Mouse (Mus musculus) right cerebral cortex, adult 18-20 months (tissue): ENCODE measurements around the gene Igdcc3.
"Not testable (repeated sequence)": the region's sequence is repeated elsewhere in the genome, so short reads cannot be mapped to it uniquely, and the experiment has no call there.

Source experiments
- DNase-seq: peaks from one replicate; pipeline ENCODE4 v3.0.0; 2022; ENCODE audit warnings: mixed read lengths

The Igdcc3 gene

DNA sequence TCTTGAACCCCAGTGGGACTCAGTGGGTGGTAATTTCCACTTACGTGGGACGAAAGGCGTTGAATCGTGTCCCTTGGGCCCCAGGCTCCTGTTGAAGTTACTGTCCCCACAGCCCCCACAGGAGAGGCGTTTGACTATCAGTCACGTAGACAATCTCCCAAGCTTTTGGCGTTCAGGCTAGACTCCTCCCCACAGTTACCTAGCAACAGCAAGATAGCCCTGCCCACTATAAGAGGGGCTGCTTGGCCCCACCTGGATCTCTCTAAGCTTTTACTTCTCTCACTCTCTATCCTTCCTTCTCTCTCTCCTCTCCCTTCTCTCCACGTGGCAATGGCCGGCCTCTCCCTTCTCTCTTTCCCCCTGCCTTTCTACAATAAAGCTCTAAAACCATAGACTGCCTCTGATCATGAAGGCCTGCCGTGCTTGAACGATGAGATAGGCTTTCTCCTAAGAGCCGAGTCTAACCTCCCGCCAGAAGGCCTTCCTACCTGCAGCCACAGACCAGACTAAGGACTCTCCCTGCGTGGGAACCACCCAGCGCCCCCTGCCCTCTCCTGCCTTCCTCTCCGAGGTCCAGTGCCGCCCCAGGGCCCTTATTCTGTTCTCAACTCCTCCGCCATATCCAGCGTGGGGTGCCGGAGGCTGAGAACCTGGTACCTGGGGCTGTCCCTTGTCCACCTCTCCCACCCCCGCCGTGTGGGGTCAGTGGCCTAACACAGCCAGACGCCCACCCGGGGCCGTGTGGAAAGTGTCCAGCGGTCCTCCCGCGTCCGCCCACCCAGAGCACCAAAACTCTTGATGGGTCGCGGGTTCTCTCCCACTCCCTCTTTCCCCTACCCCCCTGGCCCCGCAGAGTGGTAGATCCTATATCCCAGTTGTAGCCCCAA, 67.5 kb downstream of the Igdcc3 start:
- DNase-seq, result no peak

- DNase-seq, result no peak
Measured at GRCm38 (mm10) chr9:65211598-65211997, 70.6 kb downstream of the Igdcc3 start.

DNA sequence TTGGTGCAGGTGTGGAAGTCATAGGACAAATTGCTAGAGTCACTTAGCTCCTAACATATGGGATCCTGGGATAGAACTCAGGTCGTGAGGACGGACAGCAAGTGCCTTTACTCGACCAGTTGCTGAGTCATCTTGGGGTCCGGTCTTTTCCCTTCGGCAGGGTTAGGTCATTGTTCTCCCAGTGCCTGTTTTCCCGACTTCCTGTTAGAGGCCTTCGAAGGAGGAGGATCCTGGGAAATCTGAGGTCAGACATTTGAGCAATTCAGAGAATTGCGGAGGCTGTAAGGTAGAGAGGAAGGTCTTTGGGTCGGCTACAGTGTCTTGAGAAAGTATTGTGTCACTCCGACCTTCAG, 73.4 kb downstream of the Igdcc3 start:
- DNase-seq, result no peak

DNA sequence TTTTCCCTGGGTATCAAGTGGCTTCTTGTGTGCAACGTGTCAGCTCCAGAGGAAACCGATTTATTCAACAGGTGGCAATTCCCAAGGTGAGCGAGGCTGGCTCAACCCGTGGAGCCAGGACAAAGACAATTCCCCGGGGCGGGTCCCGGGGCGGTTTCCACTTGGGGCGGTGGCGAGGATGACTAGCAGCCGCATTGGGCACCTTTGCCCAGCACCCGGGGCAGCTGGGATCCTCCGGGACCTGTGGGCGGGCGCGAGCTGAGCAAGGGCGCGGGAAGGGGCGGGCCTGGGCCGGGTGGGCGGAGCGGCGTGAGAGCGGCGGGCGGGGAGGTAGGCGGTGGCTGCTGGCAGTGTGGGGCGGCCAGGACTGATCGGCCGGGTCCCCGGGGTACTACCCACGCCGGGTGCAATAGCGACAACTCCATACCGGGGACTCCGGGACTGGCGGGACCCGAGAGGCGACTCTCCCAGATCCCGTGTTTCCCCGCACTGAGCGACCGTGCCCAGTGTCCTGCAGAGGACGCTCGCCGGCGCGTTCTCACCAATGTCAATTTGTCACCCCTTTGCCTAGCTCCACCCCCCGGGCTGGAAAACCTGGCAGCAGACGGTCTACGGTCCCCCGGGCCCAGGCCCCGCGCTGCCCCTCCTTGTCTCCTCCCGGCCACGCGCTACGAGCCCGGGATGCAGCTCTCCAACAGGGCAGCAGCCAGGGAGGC, 73.9 kb downstream of the Igdcc3 start:
- DNase-seq, result peak; percentile 78

DNA sequence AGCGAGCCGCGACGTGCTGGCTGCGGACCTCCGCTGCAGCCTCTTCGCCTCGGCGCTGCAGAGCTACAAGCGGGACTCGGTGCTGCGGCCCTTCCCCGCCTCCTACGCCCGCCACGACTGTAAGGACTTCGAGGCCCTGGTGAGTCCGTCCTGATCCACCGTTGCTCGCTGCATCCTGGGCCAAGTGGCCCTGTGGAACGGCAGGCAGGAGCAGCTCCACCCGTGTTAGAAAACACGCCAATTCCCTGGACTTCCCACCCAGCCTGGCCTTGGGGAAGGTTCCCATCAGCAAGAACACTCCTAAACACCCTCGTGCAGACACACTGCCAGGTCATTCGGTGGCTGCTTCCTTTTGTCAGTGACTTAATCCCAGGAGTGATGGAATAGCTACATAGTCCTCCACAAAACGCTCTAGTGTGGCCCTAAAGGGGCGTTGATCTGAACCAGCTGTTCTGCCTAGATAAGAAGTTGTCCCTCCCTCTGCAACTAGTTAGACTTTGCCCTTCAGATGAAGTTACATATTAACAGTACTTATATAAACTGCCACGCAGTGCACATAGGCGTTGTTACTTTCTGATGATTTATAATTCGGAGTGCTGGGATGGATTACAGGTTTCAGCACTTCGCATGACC, 74.6 kb downstream of the Igdcc3 start:
- DNase-seq, result no peak

DNA sequence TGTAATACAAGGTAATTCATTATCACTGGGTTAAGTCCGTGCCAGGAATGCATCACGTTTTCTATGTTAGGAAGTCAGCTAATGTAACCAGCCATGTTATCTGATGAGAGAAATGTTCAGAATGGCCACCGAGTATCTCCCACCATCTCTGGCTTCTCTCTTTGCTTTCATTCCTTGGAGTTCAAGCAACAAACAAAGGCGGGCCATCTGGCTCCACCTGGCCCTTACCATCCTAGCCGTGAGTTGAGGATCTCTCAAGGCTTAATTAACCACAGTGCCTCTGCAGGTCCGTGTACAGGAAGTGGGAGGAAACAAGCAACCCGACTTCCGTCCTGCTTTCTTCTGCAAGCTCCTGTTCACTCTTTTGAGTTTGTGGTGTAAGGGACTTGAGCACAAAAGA, 76.0 kb downstream of the Igdcc3 start:
- DNase-seq, result no peak

GRCm38 (mm10) chr9:65217661-65218060, 76.7 kb downstream of the Igdcc3 start:
- no peak for DNase-seq

GRCm38 (mm10) chr9:65218916-65219315, 77.9 kb downstream of the Igdcc3 start:
- DNase-seq, result no peak

DNA sequence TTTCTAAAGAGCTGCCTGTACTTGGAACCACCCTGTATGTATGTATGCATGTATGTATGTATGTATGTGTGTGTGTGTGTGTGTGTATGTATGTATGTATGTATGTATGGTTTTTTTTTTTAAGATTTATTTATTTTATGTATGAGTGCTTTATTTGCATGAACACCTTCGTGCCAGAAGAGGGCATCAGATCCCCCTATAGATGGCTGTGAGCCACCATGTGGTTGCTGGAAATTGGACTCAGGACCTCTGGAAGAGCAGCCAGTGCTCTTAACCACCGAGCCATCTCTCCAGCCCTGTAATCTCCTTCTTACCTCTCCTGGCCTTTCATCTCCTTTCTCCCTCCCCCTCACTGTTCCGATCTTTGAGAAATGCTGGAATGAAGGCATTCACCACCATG, 79.4 kb downstream of the Igdcc3 start:
- DNase-seq, result not testable (repeated sequence)

DNA sequence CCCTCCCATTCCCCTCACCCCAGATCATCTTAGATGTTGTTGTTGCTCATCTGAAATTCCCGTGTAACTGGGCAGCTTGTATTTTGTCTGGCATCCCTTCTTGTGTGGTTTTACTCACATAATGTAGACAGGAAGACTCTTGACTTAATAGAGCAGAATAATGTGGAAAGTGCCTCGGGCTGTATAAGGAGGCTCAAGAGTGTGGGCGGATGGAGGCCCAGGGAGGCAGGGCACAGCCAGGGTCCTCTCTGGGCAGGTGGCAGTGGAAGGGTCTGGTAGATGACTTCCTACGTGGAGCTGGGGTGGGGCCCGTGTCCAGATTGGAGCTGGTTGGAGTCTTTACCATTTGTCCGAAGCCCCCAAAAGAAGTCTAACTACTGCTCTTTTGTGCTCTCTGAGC, 82.9 kb downstream of the Igdcc3 start:
- no peak for DNase-seq

GRCm38 (mm10) chr9:65225795-65226194, 84.8 kb downstream of the Igdcc3 start:
- no peak for DNase-seq

DNA sequence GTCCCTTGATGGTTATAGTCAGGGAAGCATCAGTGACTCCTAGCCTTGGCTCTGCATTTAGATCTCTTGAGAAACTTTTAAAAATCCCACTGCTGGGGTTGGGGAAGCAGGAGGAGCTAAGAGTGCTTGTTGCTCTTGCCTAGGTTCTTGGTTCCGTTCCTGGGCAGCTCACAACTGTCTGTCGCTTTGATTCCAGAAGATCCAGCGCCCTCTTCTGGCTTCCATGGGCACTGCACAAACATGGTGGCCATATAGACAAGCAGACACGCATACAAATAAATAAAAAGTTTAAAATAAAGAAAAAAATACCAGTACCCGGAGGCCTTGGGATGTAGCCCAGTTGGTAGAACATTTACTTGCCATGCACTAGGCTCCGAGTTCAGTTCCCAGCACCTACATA, 89.3 kb downstream of the Igdcc3 start:
- no peak for DNase-seq

DNA sequence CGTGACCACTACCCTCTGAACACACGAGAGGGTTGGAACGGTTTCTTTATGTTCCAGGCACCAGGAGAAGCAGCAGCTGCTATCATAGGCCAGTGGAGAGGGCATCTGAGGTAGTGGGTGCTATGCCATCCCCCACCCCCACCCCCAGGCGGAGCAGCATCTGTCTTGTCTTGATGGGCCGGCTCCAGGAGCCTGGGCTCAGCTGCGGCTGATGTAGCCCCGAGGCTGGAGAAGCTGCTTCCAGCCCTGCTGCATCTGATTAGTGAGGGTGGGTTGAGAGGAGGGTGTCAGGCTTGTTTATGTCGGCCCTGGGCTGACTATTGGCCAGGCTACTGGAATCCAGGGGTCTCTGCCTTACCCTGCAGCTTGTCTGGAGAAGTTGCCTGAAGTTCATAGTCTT, 90.3 kb downstream of the Igdcc3 start:
- no peak for DNase-seq

DNA sequence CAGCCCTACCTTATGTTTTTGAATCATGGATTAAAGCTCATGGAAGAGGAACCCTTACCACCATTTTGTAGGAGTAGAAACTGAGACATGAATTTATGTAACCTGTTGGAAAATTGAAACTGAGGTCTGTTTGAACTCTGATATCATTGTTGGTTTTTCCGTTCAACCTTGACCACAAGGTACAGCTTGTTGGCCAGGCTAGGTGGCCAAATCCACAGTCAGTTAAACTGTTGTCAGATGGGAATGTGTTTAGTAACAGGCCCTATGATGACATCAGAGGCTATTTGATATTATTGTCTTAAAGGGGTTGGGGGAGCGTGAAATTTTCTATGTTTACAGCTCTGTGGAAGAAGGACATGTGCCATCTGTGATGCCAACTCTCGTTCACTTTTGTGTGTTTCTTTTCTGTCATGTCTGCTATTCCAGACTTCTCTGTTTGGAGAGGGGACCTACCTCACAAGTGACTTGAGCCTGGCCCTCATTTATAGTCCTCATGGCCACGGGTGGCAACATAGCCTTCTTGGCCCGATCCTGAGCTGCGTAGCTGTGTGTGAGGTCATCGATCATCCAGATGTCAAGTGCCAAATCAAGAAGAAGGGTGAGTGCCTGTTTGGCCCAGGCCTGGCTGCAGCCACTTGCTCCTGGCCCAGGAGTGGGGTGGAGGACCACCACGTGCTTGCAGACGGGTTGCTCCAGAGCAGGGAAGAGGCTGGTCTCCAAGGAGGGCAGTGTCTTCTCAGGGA, 92.4 kb downstream of the Igdcc3 start:
- no peak for DNase-seq

DNA sequence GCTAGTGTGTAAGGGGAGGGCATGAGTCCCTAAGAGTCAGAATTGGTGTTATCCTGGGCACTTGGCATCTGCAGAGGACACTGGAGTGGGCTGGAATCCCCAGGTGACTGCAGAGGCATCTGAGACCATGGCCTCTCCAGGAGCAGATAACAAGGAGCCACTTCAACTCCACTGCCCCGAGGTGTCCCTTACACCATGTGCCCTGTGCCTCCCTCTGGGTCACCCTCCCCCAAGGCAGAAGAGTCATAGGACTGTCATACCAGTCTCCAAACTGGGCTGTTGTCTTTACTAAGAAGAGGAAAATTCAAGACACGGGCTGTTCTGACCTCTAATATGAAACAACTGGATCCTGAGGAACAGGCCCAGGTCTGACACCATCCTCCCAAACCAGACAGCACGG, 93.7 kb downstream of the Igdcc3 start:
- DNase-seq, result no peak
